Mouse (Mus musculus) neural tube, embryonic 11.5 days (tissue): ENCODE results near the gene Cda. TPM values are rescaled to one million over a fixed set of nuclear protein-coding genes. Genes with fewer than 3 reads are reported as not detected.
A peak's percentile ranks its signal among the peaks of the same experiment; 100 is the strongest.

Source experiments
- ATAC-seq: fragments of 200-750 bp; cut with Nextera tagmentation; 2 replicates; pipeline ENCODE4 v1.8.0; 2017; ENCODE audit warnings: moderate number of reproducible peaks, mild to moderate bottlenecking, moderate TSS enrichment, moderate library complexity; ENCODE audit not compliant: insufficient read depth, low FRiP score, low TSS enrichment
- DNase-seq: peaks from one replicate; pipeline ENCODE4 v3.0.0-alpha.2; 2015; ENCODE audit warnings: low spot score
- H3K27ac ChIP-seq: fragments of 300-500 bp; sonication (generic); 2 replicates; pipeline ENCODE4 v1.5.1; 2014; ENCODE audit warnings: low read depth, mild to moderate bottlenecking, low read length
- H3K27me3 ChIP-seq: fragments of 300-500 bp; sonication (generic); 2 replicates; pipeline ENCODE4 v1.6.1; 2014; ENCODE audit warnings: mild to moderate bottlenecking, low read length, mixed read lengths; ENCODE audit not compliant: control insufficient read depth, insufficient read depth
- H3K36me3 ChIP-seq: fragments of 300-500 bp; sonication (generic); 2 replicates; pipeline ENCODE4 v1.6.1; 2014; ENCODE audit warnings: mild to moderate bottlenecking, low read length, moderate library complexity, mixed read lengths; ENCODE audit not compliant: control insufficient read depth, insufficient read depth
- H3K4me1 ChIP-seq: fragments of 300-500 bp; sonication (generic); 2 replicates; pipeline ENCODE4 v1.6.1; 2014; ENCODE audit warnings: low read length, mixed read lengths; ENCODE audit not compliant: control insufficient read depth, insufficient read depth
- H3K4me2 ChIP-seq: fragments of 300-500 bp; sonication (generic); 2 replicates; pipeline ENCODE4 v1.6.1; 2014; ENCODE audit warnings: low read depth, mild to moderate bottlenecking, moderate library complexity
- H3K4me3 ChIP-seq: fragments of 300-500 bp; sonication (generic); 2 replicates; pipeline ENCODE4 v1.5.1; 2014; ENCODE audit warnings: low read depth, low read length
- H3K9ac ChIP-seq: fragments of 300-500 bp; sonication (generic); 2 replicates; pipeline ENCODE4 v1.6.1; 2014; ENCODE audit warnings: mild to moderate bottlenecking, low read length
- H3K9me3 ChIP-seq: fragments of 300-500 bp; sonication (generic); 2 replicates; pipeline ENCODE4 v1.6.1; 2016; ENCODE audit warnings: low read length; ENCODE audit not compliant: control insufficient read depth
- WGBS: fragments of 180-500 bp; shearing (Covaris S2); extraction: QIAGEN DNeasy Blood & Tissue Kit; methylation state at CpG from one replicate; pipeline ENCODE4 v1.1.7; 2014; 5-methylcytosine and 5-hydroxymethylcytosine counted together
- polyA plus RNA-seq: library from polyadenylated mRNA; unstranded; fragments of >200 nt; fragmentation: Nextera tagmentation; extraction: Ambion mirVana; gene quantifications from 2 replicates; pipeline ENCODE4 v1.2.1, GENCODE M21; 2014

Gene Cda
- polyA plus RNA-seq, 1 experiment from 2014 or later = 3.5 TPM

DNA sequence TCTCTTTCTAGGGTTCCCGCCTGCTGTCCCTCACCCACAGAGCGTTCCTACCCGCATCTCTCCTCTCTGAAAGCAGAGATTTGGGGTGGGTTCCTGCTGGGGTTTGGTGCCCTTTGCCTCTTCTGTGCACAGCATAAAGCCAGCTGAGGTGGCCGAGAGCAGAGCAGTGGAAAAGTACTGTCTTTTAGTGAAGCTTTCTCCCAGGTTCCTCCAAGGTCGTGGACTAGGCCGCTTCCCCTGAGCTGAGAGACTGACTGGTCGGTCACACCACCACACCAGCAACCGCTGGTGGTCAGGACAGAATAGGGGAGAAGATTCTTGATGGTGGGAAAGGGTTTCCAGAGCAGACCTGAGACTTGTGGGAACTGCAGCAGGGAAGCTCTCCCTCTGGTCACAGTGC is 28.9 kb upstream of the Cda start:
- no peak for DNase-seq
- Histone ChIP-seq H3K4me2 (no peak overlapping the region), H3K27me3 (peaks cover 51% of the 10 kb centered on the region), H3K9ac (no peak overlapping the region), H3K36me3 (no peaks in the 10 kb centered on the region), H3K4me3 (no peak overlapping the region), H3K9me3 (no peaks in the 10 kb centered on the region), H3K4me1 (peaks cover 9% of the 10 kb centered on the region; the same call in 1 of the 2 replicates), H3K27ac (no peak overlapping the region)
- 4% methylated on average over 8 of the region's 8 CpGs for WGBS
- ATAC-seq = no peak

DNA sequence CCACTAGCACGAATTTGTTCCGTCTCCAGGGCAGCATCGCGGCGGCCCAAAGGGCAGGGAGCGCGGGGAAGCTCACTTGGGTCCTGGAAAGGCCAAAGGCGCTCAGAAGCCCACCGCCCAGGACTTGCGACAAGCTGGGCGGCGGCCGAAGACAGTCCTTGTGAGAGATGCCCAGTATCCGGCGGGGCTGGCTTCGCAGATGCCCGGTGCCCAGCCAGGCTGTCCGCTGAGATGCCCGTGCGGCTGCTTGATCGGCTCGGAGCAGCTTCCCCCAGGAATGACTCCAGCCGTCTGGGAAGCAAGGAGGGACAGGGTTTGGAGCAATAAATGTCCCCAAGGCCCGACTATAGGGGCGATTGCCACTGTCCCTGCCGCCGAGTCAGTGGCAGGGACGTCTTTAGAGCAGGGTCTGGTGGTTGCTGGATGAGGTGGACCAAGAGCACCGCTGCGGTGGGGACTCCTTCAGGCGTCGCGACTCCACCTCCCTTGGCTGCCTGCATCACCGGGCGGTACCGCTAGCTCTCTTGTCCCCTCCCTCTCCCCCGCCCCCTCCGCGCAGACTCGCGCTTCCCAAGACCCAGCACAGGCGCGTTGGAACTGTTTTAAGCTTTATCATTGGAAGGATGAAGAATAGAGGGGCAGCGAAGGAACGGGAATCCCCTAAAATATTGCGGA is 28.3 kb upstream of the Cda start, which contains the start of gene Fam43b:
Gene Fam43b, minus strand, starts transcription at position 558 of the 675 bp plus-strand sequence.
- Histone ChIP-seq H3K27me3 (peaks cover 51% of the 10 kb centered on the region), H3K4me2 (peak within 1 kb of the TSS; percentile 48), H3K9me3 (no peaks in the 10 kb centered on the region), H3K4me1 (peaks cover 9% of the 10 kb centered on the region; the same call in 1 of the 2 replicates), H3K4me3 (peak within 1 kb of the TSS; percentile 17), H3K27ac (no peak within 1 kb of the TSS), H3K9ac (no peak within 1 kb of the TSS), H3K36me3 (no peaks in the 10 kb centered on the region)
- 2% methylated on average over 46 of the region's 46 CpGs for WGBS
- DNase-seq = no peak
- no peak for ATAC-seq

DNA sequence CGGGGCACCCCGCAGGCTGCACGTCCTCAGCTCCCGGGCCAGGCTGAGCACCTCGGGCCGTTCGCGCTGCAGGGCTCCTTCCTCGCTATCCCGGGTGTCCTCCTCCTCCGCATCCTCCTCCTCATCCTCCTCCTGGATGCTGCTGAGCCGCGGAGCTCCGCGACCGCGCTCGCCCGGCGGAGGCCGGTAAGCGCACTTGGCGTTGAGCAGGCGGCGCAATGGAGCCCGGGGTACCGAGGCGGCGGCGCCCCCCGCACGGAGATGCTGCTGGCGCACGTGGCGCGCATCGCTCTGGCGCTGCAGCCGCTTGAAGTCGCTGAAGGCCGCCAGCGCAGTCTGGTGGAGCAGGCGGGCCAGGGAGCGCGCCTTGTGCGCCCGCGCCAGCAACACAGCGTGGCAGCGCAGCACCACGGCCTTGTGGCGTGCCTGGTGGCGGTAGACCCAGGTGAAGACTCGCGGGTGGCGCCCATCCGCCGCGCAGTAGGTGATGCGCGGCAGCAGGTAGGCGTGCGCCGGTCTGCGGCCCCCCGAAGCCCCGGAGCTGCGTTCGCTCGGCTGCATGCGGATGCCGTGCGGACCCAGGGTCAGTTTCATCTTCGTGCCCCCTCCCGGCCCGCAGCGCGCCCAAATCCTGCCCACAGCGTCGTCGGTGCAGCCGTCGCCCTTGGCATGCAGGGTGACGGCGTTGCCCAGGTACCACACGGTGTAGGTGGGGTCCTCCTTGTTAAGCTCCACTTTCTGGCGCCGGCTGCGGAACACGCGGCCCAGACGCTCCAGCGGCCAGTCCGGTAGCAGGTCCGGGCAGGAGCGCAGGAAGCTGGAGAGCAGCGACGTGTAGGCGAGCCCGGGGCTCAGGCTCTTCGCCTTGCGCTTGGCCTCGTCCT is 27.5 kb upstream of the Cda start:
- under 1% methylated on average over 72 of the region's 103 CpGs for WGBS
- Histone ChIP-seq H3K4me1 (peaks cover 9% of the 10 kb centered on the region; the same call in 1 of the 2 replicates), H3K36me3 (no peaks in the 10 kb centered on the region), H3K9ac (no peak overlapping the region), H3K9me3 (no peaks in the 10 kb centered on the region), H3K27me3 (peaks cover 51% of the 10 kb centered on the region), H3K4me3 (peak overlapping the region; percentile 17), H3K4me2 (peak overlapping the region; percentile 48), H3K27ac (no peak overlapping the region)
- ATAC-seq = no peak
- peak; percentile 42 for DNase-seq

DNA sequence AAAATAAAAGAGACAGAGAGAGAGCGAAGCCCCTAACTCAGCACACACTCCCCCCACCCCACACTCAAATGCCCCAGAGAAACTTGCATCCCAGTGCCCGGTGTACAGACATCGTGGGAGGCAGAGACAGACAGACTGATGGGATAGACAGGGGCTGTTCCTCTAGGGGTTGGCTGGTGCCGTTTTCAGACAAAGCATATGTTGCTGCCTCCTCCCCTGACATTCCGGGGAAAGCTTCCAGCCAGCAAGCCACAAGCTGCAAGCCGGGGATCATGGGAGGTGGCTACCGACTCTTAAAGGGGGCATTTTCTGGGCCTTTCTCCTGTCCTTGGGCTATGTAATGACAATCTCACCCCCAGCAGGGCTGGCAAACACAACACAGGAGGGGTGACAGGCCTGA is 25.9 kb upstream of the Cda start:
- 61% methylated on average over 7 of the region's 7 CpGs for WGBS
- DNase-seq = no peak

DNA sequence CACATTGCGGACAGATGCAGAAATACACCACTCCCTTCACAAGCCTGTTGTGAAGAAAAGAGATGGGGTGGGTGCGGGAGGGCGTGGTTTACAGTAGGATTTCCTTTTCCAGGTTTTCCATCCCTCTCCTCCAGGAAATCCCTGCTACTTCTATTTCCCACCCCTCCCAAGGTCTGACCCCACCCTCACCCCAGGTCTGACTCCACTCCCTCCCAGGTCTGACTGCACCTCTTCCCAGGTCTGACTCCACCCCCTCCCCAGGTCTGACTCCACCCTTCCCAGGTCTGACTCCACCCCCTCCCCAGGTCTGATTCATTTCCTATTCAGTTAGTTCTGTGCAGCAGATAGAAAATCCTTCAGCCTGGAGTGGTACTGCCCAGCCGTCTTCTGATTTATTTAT is 16.0 kb upstream of the Cda start:
- Histone ChIP-seq H3K27me3 (no peaks in the 10 kb centered on the region), H3K4me3 (no peak overlapping the region), H3K9me3 (no peaks in the 10 kb centered on the region), H3K36me3 (no peaks in the 10 kb centered on the region), H3K27ac (no peak overlapping the region), H3K9ac (no peak overlapping the region), H3K4me2 (no peak overlapping the region), H3K4me1 (peaks cover 10% of the 10 kb centered on the region)
- 46% methylated on average over 4 of the region's 4 CpGs for WGBS
- ATAC-seq (no peak), DNase-seq (no peak)

More for the DNA sequence above, 25.9 kb upstream of the Cda start:
- Histone ChIP-seq H3K4me2 (no peak overlapping the region), H3K27ac (no peak overlapping the region), H3K4me3 (no peak overlapping the region), H3K9me3 (no peaks in the 10 kb centered on the region), H3K9ac (no peak overlapping the region), H3K4me1 (peaks cover 9% of the 10 kb centered on the region; the same call in 1 of the 2 replicates), H3K27me3 (peaks cover 51% of the 10 kb centered on the region), H3K36me3 (no peaks in the 10 kb centered on the region)
- no peak for ATAC-seq

DNA sequence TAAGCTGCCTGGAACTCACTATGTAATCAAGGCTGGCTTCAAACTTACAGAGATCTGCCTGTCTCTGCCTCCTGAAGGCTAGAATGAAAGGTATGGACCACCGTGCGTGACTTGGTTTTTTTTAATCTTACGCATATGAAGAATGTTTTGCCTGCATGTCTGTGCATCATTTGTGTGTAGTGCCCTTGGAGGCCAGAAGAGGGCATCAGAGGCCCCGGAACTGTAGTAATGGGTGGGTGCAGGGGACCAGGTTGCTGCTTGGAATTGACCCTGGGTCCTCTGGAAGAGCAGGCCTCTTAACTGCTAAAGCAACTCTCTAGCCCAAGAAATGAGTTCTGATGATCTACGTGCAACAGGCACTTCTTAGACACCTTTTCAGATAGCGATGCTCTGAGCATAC is 14.7 kb upstream of the Cda start:
- no peak overlapping the region for H3K4me3 ChIP-seq
- DNase-seq = no peak
- no peaks in the 10 kb centered on the region for H3K9me3 ChIP-seq
- H3K27ac ChIP-seq = no peak overlapping the region
- no peaks in the 10 kb centered on the region for H3K27me3 ChIP-seq
- no peak overlapping the region for H3K9ac ChIP-seq
- peaks cover 10% of the 10 kb centered on the region for H3K4me1 ChIP-seq
- H3K4me2 ChIP-seq = no peak overlapping the region
- 75% methylated on average over 6 of the region's 6 CpGs for WGBS
- H3K36me3 ChIP-seq = no peaks in the 10 kb centered on the region
- no peak for ATAC-seq

DNA sequence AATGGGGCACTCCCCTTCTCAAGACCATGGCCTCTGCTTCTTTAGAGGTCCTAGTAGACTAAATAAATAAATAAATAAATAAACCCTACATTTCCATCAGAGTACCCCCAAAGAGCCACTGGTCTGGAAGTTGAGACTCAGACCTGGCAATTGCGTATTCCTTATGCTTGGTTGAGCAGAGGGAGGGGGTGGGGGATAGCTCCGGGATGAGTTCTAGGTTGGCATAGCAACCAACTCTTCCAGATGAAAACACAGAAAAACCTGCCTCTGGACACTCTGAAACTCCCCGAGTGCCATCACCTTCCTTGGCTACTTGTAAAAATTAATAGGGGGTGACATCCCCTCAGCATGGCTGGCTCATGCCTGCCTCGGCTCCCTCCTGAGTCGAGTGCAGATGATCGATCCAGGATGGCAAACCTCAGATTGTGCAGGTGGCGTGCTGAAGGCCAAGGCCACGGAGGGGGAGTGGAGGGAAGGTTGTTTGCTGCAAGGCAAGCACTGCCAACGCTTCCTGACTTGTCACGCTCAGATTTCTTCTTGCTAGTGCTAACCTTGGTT is 12.4 kb upstream of the Cda start:
- Histone ChIP-seq H3K9me3 (no peaks in the 10 kb centered on the region), H3K27me3 (no peaks in the 10 kb centered on the region), H3K4me3 (no peak overlapping the region), H3K27ac (no peak overlapping the region), H3K9ac (no peak overlapping the region), H3K36me3 (no peaks in the 10 kb centered on the region), H3K4me1 (peaks cover 10% of the 10 kb centered on the region), H3K4me2 (no peak overlapping the region)
- ATAC-seq (no peak), DNase-seq (peak; percentile 43)
- WGBS = 48% methylated on average over 10 of the region's 10 CpGs

DNA sequence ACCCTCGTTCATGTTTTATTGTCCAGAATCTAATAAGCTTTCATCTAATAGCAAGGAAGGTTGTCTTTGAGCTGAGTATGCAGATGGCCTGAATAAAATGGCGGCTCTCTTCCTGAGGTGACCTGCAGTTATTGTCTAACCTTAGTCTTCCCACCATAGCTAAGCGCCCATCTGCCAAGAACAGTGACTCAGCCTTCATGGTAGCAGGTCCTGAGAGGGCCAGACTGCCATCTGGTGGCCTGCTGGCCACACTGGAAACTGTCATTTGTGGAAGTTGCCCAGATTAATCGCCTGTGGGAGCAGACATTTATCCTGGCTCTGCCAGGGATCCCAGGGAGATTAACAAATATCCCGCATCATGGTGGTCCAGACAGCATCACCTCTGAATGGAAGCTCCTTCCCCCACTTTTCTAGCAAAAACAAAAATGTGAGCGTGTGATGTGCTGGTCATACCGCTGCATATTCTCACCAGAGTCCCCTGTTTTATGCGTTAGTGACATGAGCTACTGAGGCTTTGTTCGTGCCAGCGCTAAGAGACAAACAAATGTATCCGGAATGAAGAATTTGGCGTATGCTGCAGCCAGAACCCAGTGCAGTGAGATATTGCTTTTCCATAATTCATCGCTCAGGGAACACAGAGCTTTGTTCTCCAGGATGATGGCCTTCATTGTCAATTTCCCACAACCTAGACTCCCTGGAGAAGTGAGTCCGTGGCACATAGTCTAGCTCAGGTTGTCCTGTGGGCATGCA is 11.5 kb upstream of the Cda start:
- ATAC-seq = no peak
- no peaks in the 10 kb centered on the region for H3K27me3 ChIP-seq
- H3K36me3 ChIP-seq = no peaks in the 10 kb centered on the region
- H3K9ac ChIP-seq = no peak overlapping the region
- DNase-seq = peak; percentile 75
- no peak overlapping the region for H3K27ac ChIP-seq
- no peaks in the 10 kb centered on the region for H3K9me3 ChIP-seq
- 53% methylated on average over 14 of the region's 14 CpGs for WGBS
- H3K4me3 ChIP-seq = no peak overlapping the region
- no peak overlapping the region for H3K4me2 ChIP-seq
- peaks cover 10% of the 10 kb centered on the region for H3K4me1 ChIP-seq
